Mouse (Mus musculus): ENCODE measurements around the gene Lamp1. TPM values are rescaled to one million over a fixed set of nuclear protein-coding genes. Genes with fewer than 3 reads are reported as not detected.

Gene Lamp1
- polyA plus RNA-seq, 1 experiment from 2014 or later = 242 TPM

DNA sequence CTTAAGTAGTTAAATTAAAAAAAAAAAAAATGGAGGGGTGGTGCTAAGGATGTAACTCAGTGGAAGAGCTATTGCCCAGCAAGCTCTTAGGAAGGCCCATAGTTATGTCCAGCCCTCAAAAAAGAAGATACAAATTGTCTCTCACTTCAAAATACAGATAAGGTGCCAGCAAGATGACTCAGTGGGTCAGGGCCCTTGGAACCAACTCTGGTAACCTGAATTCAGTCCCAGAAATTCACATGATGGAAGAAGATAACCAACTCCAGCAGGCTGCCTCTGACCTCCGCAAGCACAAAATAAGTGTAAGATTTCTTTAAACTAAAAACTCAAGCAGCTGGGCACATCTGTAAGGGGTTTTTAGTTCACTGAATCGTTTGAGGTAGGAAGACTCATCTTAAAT, 10.5 kb upstream of the Lamp1 start:
- no peaks in the 10 kb centered on the region for H3K4me1 ChIP-seq (replicated peaks)
- H3K27ac ChIP-seq = no peak overlapping the region
- no peak overlapping the region for H3K4me3 ChIP-seq (replicated peaks)
- 96% methylated on average over 2 of the region's 2 CpGs for WGBS
- no peak for ATAC-seq
- peaks cover 69% of the 10 kb centered on the region for H3K36me3 ChIP-seq
- no peaks in the 10 kb centered on the region for H3K27me3 ChIP-seq
- H3K9me3 ChIP-seq = no peaks in the 10 kb centered on the region
- no peak overlapping the region for H3K9ac ChIP-seq (replicated peaks)
- no peak overlapping the region for H3K4me2 ChIP-seq (replicated peaks)

DNA sequence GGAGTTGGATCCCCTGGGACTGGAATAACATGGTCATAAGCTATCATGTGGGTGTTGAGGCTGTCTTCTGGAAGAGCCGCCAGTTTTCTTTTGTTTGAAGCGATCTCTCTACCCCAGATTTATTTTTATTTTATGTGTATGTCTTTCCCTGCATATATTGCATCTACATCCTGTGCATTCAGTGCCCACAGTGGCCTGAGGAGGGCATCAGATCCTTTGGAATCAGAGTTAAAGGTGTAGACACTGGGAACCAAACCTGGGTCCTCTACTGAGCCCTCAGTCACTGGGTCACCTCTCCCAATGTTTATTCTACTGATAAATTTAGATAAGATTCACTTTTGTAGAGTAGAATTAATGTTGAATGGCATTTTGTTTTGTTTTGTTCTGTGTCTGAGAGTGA, 9.7 kb upstream of the Lamp1 start:
- Histone ChIP-seq H3K4me2 (replicated peaks) (no peak overlapping the region), H3K4me1 (replicated peaks) (no peaks in the 10 kb centered on the region), H3K4me3 (replicated peaks) (no peak overlapping the region), H3K27ac (no peak overlapping the region), H3K9me3 (no peaks in the 10 kb centered on the region), H3K9ac (replicated peaks) (no peak overlapping the region), H3K27me3 (no peaks in the 10 kb centered on the region), H3K36me3 (peaks cover 68% of the 10 kb centered on the region)
- 96% methylated on average over 2 of the region's 2 CpGs for WGBS
- no peak for ATAC-seq

DNA sequence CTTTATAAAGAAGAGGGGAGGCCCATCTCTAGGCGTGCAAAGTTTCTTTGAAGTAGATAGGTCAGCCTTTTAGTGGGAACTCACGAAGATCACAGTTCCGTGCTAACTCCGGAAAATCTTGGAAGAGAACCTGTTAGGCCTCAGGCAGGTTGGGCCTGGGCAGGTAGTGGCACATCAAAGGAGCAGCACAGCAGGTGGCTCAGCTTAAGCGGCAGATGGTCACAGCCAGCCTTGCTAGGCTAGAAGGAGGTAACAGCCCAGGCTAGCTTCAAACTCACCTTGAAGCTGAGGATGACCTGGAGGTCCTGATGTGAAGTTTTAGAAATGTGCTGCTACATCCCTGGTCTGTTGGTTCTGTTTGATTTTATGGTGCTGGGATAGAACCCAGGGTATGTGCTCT, 9.1 kb upstream of the Lamp1 start:
- no peak overlapping the region for H3K4me2 ChIP-seq (replicated peaks)
- H3K36me3 ChIP-seq = peaks cover 62% of the 10 kb centered on the region
- no peaks in the 10 kb centered on the region for H3K4me1 ChIP-seq (replicated peaks)
- no peaks in the 10 kb centered on the region for H3K27me3 ChIP-seq
- no peak overlapping the region for H3K9ac ChIP-seq (replicated peaks)
- no peaks in the 10 kb centered on the region for H3K9me3 ChIP-seq
- no peak overlapping the region for H3K27ac ChIP-seq
- WGBS = 78% methylated on average over 5 of the region's 5 CpGs
- no peak overlapping the region for H3K4me3 ChIP-seq (replicated peaks)
- no peak for ATAC-seq

DNA sequence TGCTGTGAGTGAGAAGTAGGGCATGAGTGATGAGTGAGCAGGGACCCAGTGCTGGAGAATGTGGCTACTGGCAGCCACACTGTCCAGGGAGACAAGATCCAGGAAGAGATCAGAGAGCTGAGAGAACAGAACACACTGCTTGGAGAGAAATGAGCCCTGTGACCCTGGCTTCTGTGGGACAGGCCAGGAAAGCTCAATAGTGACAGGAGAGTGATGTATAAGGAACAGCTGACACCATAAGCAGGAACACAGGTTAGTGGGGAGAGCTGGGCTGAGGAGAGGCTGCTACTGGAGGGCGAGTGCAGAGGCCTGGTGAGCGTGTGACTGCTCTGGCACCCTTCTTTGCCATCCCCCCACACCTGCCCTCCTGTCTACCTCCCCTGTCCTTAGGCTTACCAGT, 8.0 kb upstream of the Lamp1 start:
- no peak overlapping the region for H3K4me2 ChIP-seq (replicated peaks)
- H3K27ac ChIP-seq = no peak overlapping the region
- 75% methylated on average over 2 of the region's 2 CpGs for WGBS
- H3K4me1 ChIP-seq (replicated peaks) = no peaks in the 10 kb centered on the region
- no peak overlapping the region for H3K4me3 ChIP-seq (replicated peaks)
- no peak for ATAC-seq
- peaks cover 51% of the 10 kb centered on the region for H3K36me3 ChIP-seq
- no peaks in the 10 kb centered on the region for H3K27me3 ChIP-seq
- no peak overlapping the region for H3K9ac ChIP-seq (replicated peaks)
- H3K9me3 ChIP-seq = no peaks in the 10 kb centered on the region

DNA sequence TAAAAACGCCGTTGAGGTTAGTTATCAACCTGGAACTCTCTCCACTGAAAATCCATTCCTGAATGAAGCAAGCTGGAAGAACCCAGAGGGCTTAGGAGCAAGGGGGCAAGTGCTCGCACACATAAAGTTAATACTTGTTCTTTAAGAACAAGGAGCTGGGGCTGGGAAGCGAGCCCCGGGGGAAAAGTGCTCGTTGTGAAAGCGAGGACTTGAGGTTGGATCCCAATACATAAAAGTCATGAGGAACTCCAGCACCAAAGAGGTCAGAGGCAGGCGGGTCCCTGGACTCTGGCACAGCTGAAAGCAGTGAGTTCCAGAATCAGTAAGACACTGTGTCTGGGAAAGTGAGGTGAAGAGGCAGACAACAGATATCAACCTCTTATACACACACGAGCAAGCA, 4.9 kb upstream of the Lamp1 start:
- Histone ChIP-seq H3K9me3 (no peaks in the 10 kb centered on the region), H3K36me3 (peaks cover 25% of the 10 kb centered on the region), H3K4me2 (replicated peaks) (no peak overlapping the region), H3K4me3 (replicated peaks) (no peak overlapping the region), H3K9ac (replicated peaks) (no peak overlapping the region), H3K27me3 (no peaks in the 10 kb centered on the region), H3K27ac (no peak overlapping the region), H3K4me1 (replicated peaks) (peaks cover 3% of the 10 kb centered on the region)
- 84% methylated on average over 9 of the region's 9 CpGs for WGBS
- ATAC-seq = no peak

DNA sequence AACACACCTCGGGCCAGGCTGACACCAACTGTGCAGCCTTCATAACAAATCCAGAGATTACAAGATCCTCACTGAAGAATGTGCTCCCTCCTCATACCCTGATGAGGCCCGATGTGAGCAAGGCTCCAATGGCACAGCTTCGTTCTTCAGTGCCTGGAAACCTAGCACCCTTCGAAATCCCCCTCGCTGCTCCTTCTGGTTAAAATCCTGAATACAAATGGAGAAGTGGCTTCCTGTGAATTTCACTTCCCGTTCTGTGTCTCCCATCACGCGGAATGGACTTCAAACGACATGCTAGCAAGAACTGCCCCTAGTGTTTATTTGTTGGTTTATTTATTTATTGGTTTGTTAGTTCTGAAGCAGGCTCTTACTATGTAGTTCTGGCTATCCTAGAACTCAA, 3.6 kb upstream of the Lamp1 start:
- H3K4me1 ChIP-seq (replicated peaks) = peaks cover 12% of the 10 kb centered on the region
- H3K27ac ChIP-seq = no peak overlapping the region
- no peaks in the 10 kb centered on the region for H3K9me3 ChIP-seq
- H3K27me3 ChIP-seq = no peaks in the 10 kb centered on the region
- H3K36me3 ChIP-seq = peaks cover 14% of the 10 kb centered on the region
- ATAC-seq = no peak
- H3K9ac ChIP-seq (replicated peaks) = no peak overlapping the region
- H3K4me3 ChIP-seq (replicated peaks) = no peak overlapping the region
- 76% methylated on average over 9 of the region's 9 CpGs for WGBS
- no peak overlapping the region for H3K4me2 ChIP-seq (replicated peaks)

DNA sequence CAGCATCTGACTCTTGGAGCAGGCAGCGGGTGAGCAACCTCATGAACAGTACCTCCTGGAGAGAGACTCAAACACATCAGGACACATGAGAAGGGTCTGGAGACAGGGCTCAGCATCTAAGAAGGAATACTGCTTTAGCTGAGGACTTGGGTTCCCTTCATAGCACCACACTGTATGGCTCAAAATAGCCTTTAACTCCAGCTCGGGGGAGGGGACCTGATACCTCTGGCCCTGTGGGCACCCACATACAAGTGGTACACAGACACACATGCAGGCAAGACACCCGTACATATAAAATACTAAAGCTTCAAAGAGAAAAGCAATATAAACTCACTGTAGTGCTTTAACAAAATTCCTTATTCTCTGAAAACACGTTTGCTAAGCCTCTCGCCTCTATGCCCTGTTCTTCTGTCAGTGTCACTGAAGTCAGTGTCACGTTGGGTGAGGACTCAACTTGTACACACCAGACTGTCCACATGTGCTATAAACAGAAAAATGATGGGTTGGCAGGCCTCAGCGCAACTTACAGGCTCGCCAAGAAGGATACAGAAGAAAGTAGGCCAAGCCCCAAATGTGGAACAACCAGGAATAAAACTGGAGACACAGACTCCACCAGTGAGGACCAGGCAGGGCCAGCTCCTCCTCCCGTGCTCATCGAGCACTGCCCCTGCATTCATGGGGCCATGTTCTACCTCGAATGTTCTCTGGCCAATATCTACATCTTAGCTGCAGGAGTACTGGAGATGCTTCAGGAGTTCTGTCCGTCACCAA, 2.4 kb upstream of the Lamp1 start:
- no peak for ATAC-seq
- Histone ChIP-seq H3K36me3 (peaks cover 4% of the 10 kb centered on the region; the same call in 1 of the 2 replicates), H3K4me3 (replicated peaks) (no peak overlapping the region), H3K9ac (replicated peaks) (no peak overlapping the region), H3K4me2 (replicated peaks) (no peak overlapping the region), H3K4me1 (replicated peaks) (peaks cover 23% of the 10 kb centered on the region), H3K27me3 (no peaks in the 10 kb centered on the region), H3K9me3 (no peaks in the 10 kb centered on the region), H3K27ac (no peak overlapping the region)
- WGBS = 77% methylated on average over 12 of the region's 12 CpGs

DNA sequence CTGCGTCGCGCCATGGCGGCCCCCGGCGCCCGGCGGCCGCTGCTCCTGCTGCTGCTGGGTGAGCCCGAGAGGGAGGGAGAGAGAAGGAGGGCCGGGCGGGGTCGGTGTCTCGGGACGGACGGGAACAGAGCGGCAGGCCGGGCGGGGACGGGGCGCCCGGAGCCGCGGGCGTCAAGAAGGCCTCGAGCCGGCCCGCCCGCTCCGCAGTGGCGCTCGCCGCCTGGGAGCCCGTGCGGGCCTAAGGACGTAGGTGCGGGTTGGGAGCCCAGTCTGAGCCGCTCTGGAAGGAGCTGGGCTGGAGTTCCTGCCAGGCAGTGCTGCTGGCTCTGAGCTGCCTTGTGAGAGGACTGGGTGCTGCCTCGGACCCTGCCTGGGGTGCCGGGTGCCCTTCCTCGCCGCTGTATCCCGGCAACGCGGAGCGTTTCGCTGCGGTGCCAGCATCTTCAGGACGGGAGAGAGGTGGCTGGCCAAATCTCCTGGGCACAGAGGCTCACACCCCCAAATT, 468 bp downstream of the Lamp1 start:
- H3K4me3 ChIP-seq (replicated peaks) = peak overlapping the region; percentile 91
- H3K4me2 ChIP-seq (replicated peaks) = peak overlapping the region; percentile 97
- WGBS = under 1% methylated on average over 49 of the region's 49 CpGs
- no peaks in the 10 kb centered on the region for H3K27me3 ChIP-seq
- peaks cover 45% of the 10 kb centered on the region for H3K4me1 ChIP-seq (replicated peaks)
- peak overlapping the region; percentile 77 for H3K27ac ChIP-seq
- H3K36me3 ChIP-seq = no peaks in the 10 kb centered on the region
- no peaks in the 10 kb centered on the region for H3K9me3 ChIP-seq
- ATAC-seq = peak; percentile 82
- H3K9ac ChIP-seq (replicated peaks) = peak overlapping the region; percentile 99

DNA sequence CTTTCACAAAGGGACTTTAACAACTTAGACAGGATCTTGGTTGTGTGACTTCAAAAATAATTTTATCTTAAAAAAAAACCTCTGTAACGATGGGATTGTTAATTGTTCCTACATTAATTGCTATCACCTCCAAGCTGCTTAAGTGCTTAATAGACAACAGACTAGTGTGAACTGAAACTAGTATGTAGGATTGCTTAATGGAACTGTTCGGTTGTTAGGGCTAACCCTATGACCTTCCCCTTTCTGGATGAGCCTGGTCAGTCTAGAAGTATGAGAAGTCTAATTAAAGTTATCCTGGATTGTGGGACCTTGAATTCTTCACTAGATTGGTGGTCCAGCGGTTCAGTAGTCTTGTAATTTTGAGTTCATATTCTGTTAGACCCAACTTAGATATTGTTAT, 1.7 kb downstream of the Lamp1 start:
- 87% methylated on average over 3 of the region's 3 CpGs for WGBS
- ATAC-seq = no peak
- no peak overlapping the region for H3K27ac ChIP-seq
- peak overlapping the region; percentile 91 for H3K4me3 ChIP-seq (replicated peaks)
- H3K4me1 ChIP-seq (replicated peaks) = peaks cover 45% of the 10 kb centered on the region
- H3K9ac ChIP-seq (replicated peaks) = peak overlapping the region; percentile 99
- H3K36me3 ChIP-seq = 0 out of 2 replicates have a peak, but pooled peaks cover under 1% of the 10 kb centered on the region
- no peaks in the 10 kb centered on the region for H3K27me3 ChIP-seq
- peak overlapping the region; percentile 97 for H3K4me2 ChIP-seq (replicated peaks)
- no peaks in the 10 kb centered on the region for H3K9me3 ChIP-seq

DNA sequence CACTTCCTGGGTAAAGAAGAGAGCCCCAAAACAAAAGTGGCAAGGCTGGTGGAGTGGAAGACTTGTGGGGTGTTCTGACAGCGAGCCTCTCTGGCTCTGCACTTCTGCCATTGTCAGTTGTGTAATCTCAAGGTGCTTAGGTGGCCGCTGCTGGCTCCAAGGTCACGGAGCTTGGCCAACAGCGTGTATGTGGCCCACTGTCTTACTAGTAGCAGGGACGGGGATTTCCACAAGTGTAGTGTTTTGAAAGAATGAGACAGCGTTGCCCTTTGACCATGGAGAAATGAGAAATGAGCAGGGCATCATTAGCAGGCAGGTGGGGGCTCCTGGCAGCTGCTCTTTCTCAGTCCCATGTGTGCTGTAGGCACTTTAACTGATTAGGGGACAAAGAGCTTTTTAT, 3.1 kb downstream of the Lamp1 start:
- Histone ChIP-seq H3K9ac (replicated peaks) (no peak overlapping the region), H3K27ac (no peak overlapping the region), H3K4me3 (replicated peaks) (no peak overlapping the region), H3K27me3 (no peaks in the 10 kb centered on the region), H3K4me1 (replicated peaks) (peaks cover 45% of the 10 kb centered on the region), H3K9me3 (no peaks in the 10 kb centered on the region), H3K4me2 (replicated peaks) (no peak overlapping the region), H3K36me3 (peaks cover 13% of the 10 kb centered on the region)
- WGBS = 68% methylated on average over 6 of the region's 6 CpGs
- ATAC-seq = no peak

DNA sequence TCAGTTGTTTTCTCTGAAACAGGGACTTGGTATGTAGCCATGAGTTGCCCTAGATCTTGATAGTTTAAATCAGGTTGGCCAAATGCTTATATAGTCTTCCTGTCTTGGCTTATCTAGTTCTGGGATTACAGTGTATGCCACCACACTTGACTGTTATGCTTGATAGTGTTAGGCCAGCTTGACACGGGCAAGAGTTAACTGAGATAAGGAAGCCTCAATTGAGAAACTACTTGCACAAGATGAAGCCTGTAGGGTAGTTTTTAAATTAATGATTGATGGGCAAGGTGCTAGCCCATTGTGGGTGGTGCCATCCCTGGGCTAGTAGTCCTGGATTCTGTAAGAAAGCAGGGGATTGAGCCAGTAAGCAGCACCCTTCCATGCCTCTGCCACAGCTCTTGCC, 4.6 kb downstream of the Lamp1 start:
- Histone ChIP-seq H3K4me2 (replicated peaks) (no peak overlapping the region), H3K9ac (replicated peaks) (0 out of 2 replicates have a peak overlapping the region, but pooled peaks have one; percentile 28), H3K4me3 (replicated peaks) (no peak overlapping the region), H3K27ac (no peak overlapping the region), H3K9me3 (no peaks in the 10 kb centered on the region), H3K4me1 (replicated peaks) (peaks cover 43% of the 10 kb centered on the region), H3K27me3 (no peaks in the 10 kb centered on the region), H3K36me3 (peaks cover 27% of the 10 kb centered on the region)
- WGBS = 92% methylated on average over 1 of the region's 1 CpGs
- no peak for ATAC-seq

DNA sequence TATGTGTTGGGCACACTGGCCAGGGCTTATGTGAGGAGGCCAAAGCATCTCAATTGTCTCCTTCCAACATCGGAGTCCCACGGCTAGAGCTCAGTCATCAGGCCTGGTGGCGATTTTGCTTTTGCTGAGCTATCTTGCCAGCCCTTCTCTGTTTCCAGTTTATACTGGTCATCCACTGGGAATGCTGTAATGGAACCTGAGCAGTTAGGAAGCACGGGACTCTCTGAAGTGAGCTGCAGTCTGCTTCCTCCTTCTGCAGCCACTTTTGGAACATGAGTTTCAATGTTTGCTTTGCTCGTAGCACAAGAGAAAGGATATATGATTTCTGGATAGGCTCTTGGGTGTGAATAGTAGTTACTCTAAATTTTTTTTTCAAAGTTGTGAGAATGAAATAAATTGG, 5.4 kb downstream of the Lamp1 start:
- H3K4me1 ChIP-seq (replicated peaks) = peaks cover 41% of the 10 kb centered on the region
- no peak overlapping the region for H3K9ac ChIP-seq (replicated peaks)
- H3K27ac ChIP-seq = no peak overlapping the region
- H3K9me3 ChIP-seq = no peaks in the 10 kb centered on the region
- ATAC-seq = no peak
- no peak overlapping the region for H3K4me2 ChIP-seq (replicated peaks)
- H3K36me3 ChIP-seq = peaks cover 35% of the 10 kb centered on the region
- 93% methylated on average over 5 of the region's 5 CpGs for WGBS
- no peaks in the 10 kb centered on the region for H3K27me3 ChIP-seq
- no peak overlapping the region for H3K4me3 ChIP-seq (replicated peaks)

DNA sequence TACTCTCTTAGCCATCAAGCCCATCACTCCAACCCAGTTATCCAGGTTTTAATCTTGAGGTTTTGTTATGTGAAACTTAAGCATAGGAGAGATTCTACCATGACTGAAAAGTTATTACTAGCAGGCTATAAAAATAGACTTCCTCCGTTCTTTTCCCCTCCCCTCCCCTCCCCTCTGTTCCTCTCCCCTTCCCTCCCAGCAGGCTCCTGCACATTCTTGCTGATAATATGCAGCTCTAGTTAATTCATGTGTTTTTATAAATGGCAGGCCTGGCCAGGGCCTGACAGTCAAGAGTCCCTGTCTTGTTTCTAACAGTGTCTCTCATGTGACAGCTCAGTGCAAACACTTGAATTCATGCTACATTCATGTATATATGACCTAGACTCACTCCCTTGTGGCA, 11.5 kb downstream of the Lamp1 start:
- ATAC-seq = no peak
- no peak overlapping the region for H3K4me3 ChIP-seq (replicated peaks)

More for the DNA sequence above, 11.5 kb downstream of the Lamp1 start:
- Histone ChIP-seq H3K9ac (replicated peaks) (no peak overlapping the region), H3K27me3 (no peaks in the 10 kb centered on the region), H3K9me3 (no peaks in the 10 kb centered on the region), H3K36me3 (peaks cover 95% of the 10 kb centered on the region), H3K4me2 (replicated peaks) (no peak overlapping the region), H3K4me1 (replicated peaks) (no peaks in the 10 kb centered on the region), H3K27ac (no peak overlapping the region)
- WGBS = 89% methylated on average over 1 of the region's 1 CpGs

Data from midbrain, embryonic 13.5 days (tissue).